Mouse (Mus musculus) megakaryocyte, embryonic 14.5 days (primary cell): ENCODE data around the gene Trip10.

Source experiments
- FLI1 ChIP-seq: IDR thresholded peaks from 2 replicates; pipeline ENCODE4 v1.6.1; 2012; ENCODE audit warnings: low read length, inconsistent platforms, mixed read lengths
- GATA1 ChIP-seq: IDR thresholded peaks from 3 replicates; pipeline ENCODE4 v1.6.1; 2012; ENCODE audit warnings: mixed read lengths, low read length, inconsistent platforms, borderline replicate concordance

- TF ChIP-seq GATA1: no peak
- no peak for TF ChIP-seq FLI1
Measured at GRCm38 (mm10) chr17:57278943-57279590, 29.8 kb downstream of the Trip10 start, which contains the start of gene Vav1.
